Mouse (Mus musculus): ENCODE measurements at regions not wholly inside any gene's neighbourhood (a gene's known extent, or its start where the extent isn't known, plus 50 kb on each side); places are given as distances from the start of the nearest gene placed in this dataset.

- DNase-seq, result no peak
These were observed 56.4 kb upstream of the Mbip start for GRCm38 (mm10) chr12:56402137-56402536.
